Mouse (Mus musculus) large intestine, adult 2 months (tissue): ENCODE measurements around the gene Slc22a4. TPM values are rescaled to one million over a fixed set of nuclear protein-coding genes. Genes with fewer than 3 reads are reported as not detected.
"Not testable (repeated sequence)": the region's sequence is repeated elsewhere in the genome, so short reads cannot be mapped to it uniquely, and the experiment has no call there.

Source experiments
- DNase-seq: peaks from one replicate; pipeline ENCODE4 v3.0.0-alpha.2; 2012; ENCODE audit warnings: low read depth, low spot score
- WGBS: fragments of 180-500 bp; shearing (Covaris S2); methylation state at CpG from one replicate; pipeline ENCODE4 v1.1.7; 2018; 5-methylcytosine and 5-hydroxymethylcytosine counted together
- polyA plus RNA-seq: library from polyadenylated mRNA; depleted of rRNA; stranded (reverse); fragments of >200 nt; gene quantifications from 2 replicates; pipeline ENCODE4 v1.2.3, GENCODE M21; 2012

Slc22a4 gene
- polyA plus RNA-seq, 1 experiment = 8.6 TPM

GRCm38 (mm10) chr11:54008416-54008920, 19.4 kb downstream of the Slc22a4 start:
- 71% methylated on average over 10 of the region's 10 CpGs for WGBS
- no peak for DNase-seq

- 89% methylated on average over 11 of the region's 11 CpGs for WGBS
Measured at GRCm38 (mm10) chr11:54007717-54008116, 20.2 kb downstream of the Slc22a4 start.

GRCm38 (mm10) chr11:54006901-54007300, 21.0 kb downstream of the Slc22a4 start:
- 71% methylated on average over 4 of the region's 4 CpGs for WGBS
- DNase-seq = no peak

More at GRCm38 (mm10) chr11:54007717-54008116, 20.2 kb downstream of the Slc22a4 start:
- no peak for DNase-seq

GRCm38 (mm10) chr11:54006362-54006761, 21.5 kb downstream of the Slc22a4 start:
- WGBS = 85% methylated on average over 5 of the region's 5 CpGs

GRCm38 (mm10) chr11:54004734-54005133, 23.2 kb downstream of the Slc22a4 start:
- WGBS = 89% methylated on average over 3 of the region's 3 CpGs
- no peak for DNase-seq

More at GRCm38 (mm10) chr11:54006362-54006761, 21.5 kb downstream of the Slc22a4 start:
- not testable (repeated sequence) for DNase-seq

- DNase-seq = peak; percentile 72
- WGBS = 29% methylated on average over 9 of the region's 9 CpGs
Measured at GRCm38 (mm10) chr11:54004221-54004620, 23.7 kb downstream of the Slc22a4 start.

- DNase-seq = peak; percentile 63
- 39% methylated on average over 12 of the region's 12 CpGs for WGBS
Measured at GRCm38 (mm10) chr11:54002761-54003717, 24.9 kb downstream of the Slc22a4 start.

GRCm38 (mm10) chr11:54002147-54002760, 25.6 kb downstream of the Slc22a4 start:
- WGBS = 6% methylated on average over 5 of the region's 5 CpGs
- no peak for DNase-seq

- 53% methylated on average over 2 of the region's 2 CpGs for WGBS
- DNase-seq = no peak
Measured at GRCm38 (mm10) chr11:53997661-53998060, 30.2 kb downstream of the Slc22a4 start.

GRCm38 (mm10) chr11:53992264-53992663, 35.6 kb downstream of the Slc22a4 start:
- WGBS = 40% methylated on average over 4 of the region's 4 CpGs
- no peak for DNase-seq

GRCm38 (mm10) chr11:53989232-53989631, 38.7 kb downstream of the Slc22a4 start:
- DNase-seq = no peak
- 56% methylated on average over 1 of the region's 1 CpGs for WGBS

GRCm38 (mm10) chr11:53988081-53988480, 39.8 kb downstream of the Slc22a4 start:
- DNase-seq = no peak
- 42% methylated on average over 4 of the region's 4 CpGs for WGBS

- 90% methylated on average over 4 of the region's 4 CpGs for WGBS
- no peak for DNase-seq
Measured at GRCm38 (mm10) chr11:53981396-53981795, 46.5 kb downstream of the Slc22a4 start.

GRCm38 (mm10) chr11:53979788-53980621, 47.9 kb downstream of the Slc22a4 start, which contains the start of gene Slc22a21:
Gene Slc22a21 (minus strand): TSS chr11:53980332.
- DNase-seq = peak; percentile 66
- 2% methylated on average over 73 of the region's 73 CpGs for WGBS

GRCm38 (mm10) chr11:53979456-53979787, 48.5 kb downstream of the Slc22a4 start:
- DNase-seq = not testable (repeated sequence)
- WGBS = 1% methylated on average over 23 of the region's 23 CpGs

- WGBS = 51% methylated on average over 3 of the region's 3 CpGs
- no peak for DNase-seq
Measured at GRCm38 (mm10) chr11:53977672-53978071, 50.2 kb downstream of the Slc22a4 start.

GRCm38 (mm10) chr11:53975559-53975958, 52.3 kb downstream of the Slc22a4 start:
- DNase-seq = no peak

- WGBS = 25% methylated on average over 3 of the region's 3 CpGs
- DNase-seq = peak; percentile 59
Measured at GRCm38 (mm10) chr11:53958984-53959383, 68.9 kb downstream of the Slc22a4 start.

- not testable (repeated sequence) for DNase-seq
- WGBS = 54% methylated on average over 4 of the region's 4 CpGs
Measured at GRCm38 (mm10) chr11:53958176-53958575, 69.7 kb downstream of the Slc22a4 start.

GRCm38 (mm10) chr11:53956636-53957035, 71.3 kb downstream of the Slc22a4 start:
- 85% methylated on average over 1 of the region's 1 CpGs for WGBS

More at GRCm38 (mm10) chr11:53956636-53957035, 71.3 kb downstream of the Slc22a4 start:
- DNase-seq = no peak
